Mouse (Mus musculus) ES-E14 (cell line): ENCODE results near the gene Fermt3. TPM values are rescaled to one million over a fixed set of nuclear protein-coding genes. Genes with fewer than 3 reads are reported as not detected.

Experiments used
- DNase-seq: peaks from one replicate; pipeline ENCODE4 v3.0.0-alpha.2; 2013; ENCODE audit warnings: low read depth, low spot score
- H3K27ac ChIP-seq: 2 replicates; pipeline ENCODE4 v1.5.1; 2012; ENCODE audit warnings: low read depth, mild to moderate bottlenecking, low read length, moderate library complexity, mixed read lengths; ENCODE audit not compliant: poor library complexity, insufficient read depth, severe bottlenecking
- H3K36me3 ChIP-seq: 2 replicates; pipeline ENCODE4 v1.6.1; 2012; ENCODE audit warnings: mild to moderate bottlenecking, low read length, moderate library complexity, mixed read lengths; ENCODE audit not compliant: control insufficient read depth, poor library complexity, insufficient read depth, severe bottlenecking
- H3K4me1 ChIP-seq, 2 experiments: fragments of 150-350 bp in 1 of 2; sonication (generic) in 1 of 2; 2 replicates each; pipeline ENCODE4 v1.6.1; 2012; ENCODE audit warnings: low read length in 2 of 2, mild to moderate bottlenecking in 1 of 2, mixed read lengths in 1 of 2; ENCODE audit not compliant: control insufficient read depth in 2 of 2, insufficient read depth in 2 of 2, poor library complexity in 1 of 2
- H3K4me3 ChIP-seq, 2 experiments: fragments of 150-350 bp in 1 of 2; sonication (generic) in 1 of 2; 2 replicates each; pipeline ENCODE4 v1.5.1; 2012; ENCODE audit warnings: low read length in 2 of 2, low read depth in 1 of 2, mild to moderate bottlenecking in 1 of 2, mixed read lengths in 1 of 2; ENCODE audit not compliant: insufficient read depth in 1 of 2, poor library complexity in 1 of 2, severe bottlenecking in 1 of 2
- H3K9ac ChIP-seq: 2 replicates; pipeline ENCODE4 v1.6.1; 2012; ENCODE audit warnings: low read depth, mild to moderate bottlenecking, low read length, mixed read lengths; ENCODE audit not compliant: poor library complexity, insufficient read depth, severe bottlenecking
- H3K9me3 ChIP-seq: fragments of 150-350 bp; sonication (generic); 2 replicates; pipeline ENCODE4 v1.6.1; 2012; ENCODE audit warnings: low read depth, mild to moderate bottlenecking, low read length; ENCODE audit not compliant: control insufficient read depth, insufficient read depth
- CHD2 ChIP-seq: IDR thresholded peaks from 2 replicates; pipeline ENCODE4 v1.6.1; 2014; ENCODE audit warnings: mild to moderate bottlenecking, low read depth, low read length, inconsistent platforms
- HCFC1 ChIP-seq: IDR thresholded peaks from 2 replicates; pipeline ENCODE4 v1.6.1; 2012; ENCODE audit warnings: low read length, inconsistent platforms, borderline replicate concordance; ENCODE audit not compliant: insufficient read depth
- MAFK ChIP-seq: IDR thresholded peaks from 2 replicates; pipeline ENCODE4 v1.6.1; 2014; ENCODE audit warnings: mild to moderate bottlenecking, low read depth, low read length, inconsistent platforms; ENCODE audit not compliant: insufficient read depth
- ZC3H11A ChIP-seq: IDR thresholded peaks from 2 replicates; pipeline ENCODE4 v1.6.1; 2012; ENCODE audit warnings: low read depth, mild to moderate bottlenecking, inconsistent platforms, low read length, borderline replicate concordance
- ZNF384 ChIP-seq: IDR thresholded peaks from 2 replicates; pipeline ENCODE4 v1.6.1; 2012; ENCODE audit warnings: low read depth, low read length, inconsistent platforms
- in situ Hi-C, 2 experiments: fragments of 600-800 bp; cut with MboI; formaldehyde crosslinking; loops; one replicate each; pipeline ENCODE4 v1.15.1; 2025; ENCODE audit warnings: low sequenced_read_pairs in 2 of 2, inconsistent platforms in 1 of 2; ENCODE audit not compliant: unreplicated experiment in 2 of 2
- total RNA-seq: library from RNA; depleted of rRNA; stranded (reverse); fragments of 300-350 nt; gene quantifications from 2 replicates; pipeline ENCODE4 v1.2.3, GENCODE M21; 2012

Gene Fermt3
- total RNA-seq, 1 experiment, result 2.6 TPM

- Histone ChIP-seq H3K4me3 (peak overlapping the region; percentile 79 to 100), H3K27ac (no peak overlapping the region; the same call in 1 of the 2 replicates), H3K9ac (no peak overlapping the region), H3K36me3 (peaks cover 22% of the 10 kb centered on the region), H3K4me1 (peaks cover 5 to 35% of the 10 kb centered on the region in 2 experiments; a peak in 3 of 4 replicates), H3K9me3 (no peaks in the 10 kb centered on the region)
- TF ChIP-seq HCFC1, result no peak
- TF ChIP-seq ZC3H11A, result no peak
- no peak for TF ChIP-seq ZNF384
- TF ChIP-seq MAFK, result no peak
- TF ChIP-seq CHD2, result no peak
- no peak for DNase-seq
- in situ Hi-C loops, result no loop called here
These were observed 45.6 kb downstream of the Fermt3 start for GRCm38 (mm10) chr19:6973581-6974190.

- Histone ChIP-seq H3K9ac (peak overlapping the region; percentile 2; the same call in 1 of the 2 replicates), H3K4me1 (peaks cover 8 to 37% of the 10 kb centered on the region in 2 experiments; a peak in 3 of 4 replicates), H3K27ac (peak overlapping the region; percentile 59; the same call in 1 of the 2 replicates), H3K9me3 (no peaks in the 10 kb centered on the region), H3K4me3 (no peak overlapping the region), H3K36me3 (peaks cover 11% of the 10 kb centered on the region)
- no peak for TF ChIP-seq ZC3H11A
- no peak for TF ChIP-seq CHD2
- no peak for TF ChIP-seq HCFC1
- no peak for TF ChIP-seq ZNF384
- TF ChIP-seq MAFK, result no peak
- in situ Hi-C loops, result no loop called here
- no peak for DNase-seq
These were observed 46.9 kb downstream of the Fermt3 start for GRCm38 (mm10) chr19:6972247-6972917.

- Histone ChIP-seq H3K4me1 (peaks cover 11 to 37% of the 10 kb centered on the region in 2 experiments; a peak in 3 of 4 replicates), H3K27ac (peak overlapping the region; percentile 59; the same call in 1 of the 2 replicates), H3K9me3 (no peaks in the 10 kb centered on the region), H3K36me3 (peaks cover 6% of the 10 kb centered on the region; the same call in 1 of the 2 replicates), H3K9ac (peak overlapping the region; percentile 2; the same call in 1 of the 2 replicates), H3K4me3 (no peak overlapping the region)
- TF ChIP-seq HCFC1, result no peak
- DNase-seq, result no peak
- in situ Hi-C loops, result no loop called here
These were observed 47.6 kb downstream of the Fermt3 start for GRCm38 (mm10) chr19:6971644-6972043.

GRCm38 (mm10) chr19:6970460-6971085 is 48.7 kb downstream of the Fermt3 start:
- H3K9ac ChIP-seq, result peak overlapping the region; percentile 51; the same call in 1 of the 2 replicates
- in situ Hi-C loops, result no loop called here
- no peak for TF ChIP-seq ZNF384
- no peak for TF ChIP-seq MAFK
- TF ChIP-seq ZC3H11A, result no peak
- TF ChIP-seq CHD2, result no peak
- TF ChIP-seq HCFC1, result no peak

More at GRCm38 (mm10) chr19:6970460-6971085, 48.7 kb downstream of the Fermt3 start:
- DNase-seq, result no peak
- Histone ChIP-seq H3K27ac (peak overlapping the region; percentile 59; the same call in 1 of the 2 replicates), H3K4me3 (peak overlapping the region; percentile 38 to 44; a peak in 3 of 4 replicates), H3K9me3 (no peaks in the 10 kb centered on the region), H3K4me1 (peaks cover 11 to 33% of the 10 kb centered on the region in 2 experiments; a peak in 3 of 4 replicates), H3K36me3 (peaks cover 10% of the 10 kb centered on the region)
